Mouse (Mus musculus) heart, adult 11 months (tissue): ENCODE measurements around the gene Clk4.

ENCODE experiments used
- DNase-seq: peaks from one replicate; pipeline ENCODE4 v3.0.0; 2022

Gene Clk4

DNA sequence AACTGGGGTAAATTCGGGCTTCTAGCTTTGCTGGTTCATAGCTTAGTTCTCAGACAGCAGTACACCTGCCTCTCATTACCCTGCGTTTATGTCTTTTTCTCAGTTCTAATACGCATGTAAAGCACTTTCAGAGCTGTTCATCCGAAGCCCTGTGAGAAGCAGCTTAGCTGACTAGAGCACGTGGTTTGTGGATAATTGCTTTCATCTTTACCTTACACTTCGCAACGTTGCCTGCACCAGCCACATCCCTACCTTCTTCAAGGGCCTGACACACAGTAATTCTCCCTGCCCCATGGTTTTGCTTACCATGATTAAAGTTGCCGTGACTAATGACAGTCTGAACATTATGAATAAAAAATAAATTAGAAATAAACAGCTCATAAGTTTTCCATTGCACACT, 50.3 kb downstream of the Clk4 start:
- DNase-seq: no peak

DNA sequence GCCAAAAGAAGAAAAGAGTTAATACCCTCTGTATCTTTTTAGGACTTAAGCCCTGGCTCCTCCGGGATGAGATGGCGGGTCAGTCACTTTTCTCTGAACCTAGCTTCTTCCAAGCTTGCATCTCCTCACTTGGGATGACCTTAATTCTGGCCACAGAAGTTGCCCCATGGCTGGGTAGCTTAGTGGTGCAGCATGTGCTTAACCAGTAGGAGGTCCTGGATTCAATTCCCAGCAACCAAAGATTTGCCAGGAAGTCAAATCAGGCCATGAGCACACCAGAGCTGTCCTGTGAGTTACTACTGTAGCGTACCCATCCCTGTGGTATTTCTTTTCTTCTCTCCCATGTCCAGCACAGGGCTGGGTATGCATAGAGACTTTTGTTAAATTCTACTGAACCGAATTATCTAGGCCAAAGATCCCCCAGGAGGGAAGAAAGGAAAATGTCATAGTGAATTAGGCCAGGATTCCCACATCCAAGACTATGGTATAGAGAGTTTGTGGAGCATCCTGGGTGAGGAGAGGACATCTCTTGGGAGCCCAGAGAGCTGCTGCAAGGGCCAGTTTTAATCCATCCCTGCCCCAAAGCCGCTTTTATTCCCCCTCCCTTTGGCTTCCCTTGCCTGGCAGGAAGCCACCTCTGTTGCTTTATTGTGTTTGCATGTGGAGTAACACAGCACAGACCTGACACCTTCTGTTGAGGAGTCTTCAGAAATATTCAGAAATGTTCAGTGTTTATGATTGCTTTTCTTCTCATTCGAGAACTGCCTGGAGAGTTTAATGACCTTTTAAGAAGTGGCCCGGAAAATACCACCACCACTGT, 54.7 kb downstream of the Clk4 start:
- DNase-seq: peak; percentile 73

DNA sequence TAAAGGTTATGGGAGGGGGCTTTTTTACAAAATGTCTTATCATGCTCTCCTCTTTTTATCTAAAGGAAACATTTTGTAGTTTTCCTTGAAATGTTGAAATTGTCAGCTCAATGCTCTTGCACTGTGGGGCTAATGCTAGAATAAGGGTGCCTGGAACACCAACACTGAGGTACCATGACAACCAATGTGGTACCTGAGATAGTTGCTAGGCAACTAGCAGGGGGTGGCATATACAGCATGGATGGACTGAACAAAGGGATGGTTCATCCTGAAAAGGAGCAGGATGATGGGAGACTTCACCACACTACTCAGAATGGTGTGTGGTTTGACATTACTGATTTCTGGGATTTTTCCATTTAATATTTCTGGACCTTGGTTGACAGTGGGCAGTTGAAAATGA, 59.1 kb downstream of the Clk4 start:
- no peak for DNase-seq

DNA sequence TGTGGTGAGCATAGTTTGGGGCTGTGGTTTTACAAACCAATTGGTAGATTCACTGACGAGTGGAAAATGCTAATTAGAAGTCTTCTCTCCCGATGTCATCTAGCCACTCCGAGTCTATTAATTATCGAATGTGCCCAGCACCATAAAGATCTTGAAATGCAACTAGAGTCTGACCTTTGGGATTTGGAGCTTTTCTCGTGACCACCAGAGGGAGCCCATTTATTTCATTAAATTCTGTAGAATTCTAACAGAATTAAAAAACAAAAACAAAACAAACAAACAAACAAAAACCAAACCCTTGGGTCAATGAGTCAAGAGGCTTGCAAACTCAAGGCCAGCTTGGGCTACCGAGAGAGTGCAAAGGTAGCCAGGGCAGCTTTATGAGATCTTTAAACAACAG, 65.4 kb downstream of the Clk4 start:
- no peak for DNase-seq

DNA sequence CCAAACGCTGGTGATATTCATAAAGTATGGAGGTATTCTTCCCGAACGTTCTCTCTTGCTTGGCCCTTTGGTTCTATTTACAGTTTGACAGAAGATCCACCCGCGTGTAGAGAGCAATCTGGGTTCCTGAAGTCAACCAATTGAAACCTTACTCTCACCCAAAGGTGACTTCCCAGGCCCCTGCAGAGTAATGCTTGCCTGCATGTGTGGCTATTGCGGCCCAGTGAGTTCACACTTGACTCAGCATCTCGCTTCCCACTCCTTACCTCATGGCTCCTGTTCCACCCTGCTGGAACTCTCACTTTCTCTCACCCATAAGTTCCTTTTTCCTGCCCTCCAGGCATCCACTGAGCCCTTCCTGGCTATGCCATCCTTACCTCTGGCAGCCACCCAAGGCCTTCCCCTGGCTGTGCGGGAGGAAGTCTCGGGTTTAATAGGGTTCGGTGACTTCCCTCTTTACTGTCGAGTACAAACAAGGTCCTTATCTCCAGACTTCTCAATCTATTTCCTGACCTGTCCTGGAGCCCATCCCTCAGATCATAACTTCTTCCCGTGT, 66.9 kb downstream of the Clk4 start:
- DNase-seq: peak; percentile 84

- peak; percentile 80 for DNase-seq
These were observed 68.5 kb downstream of the Clk4 start for GRCm38 (mm10) chr11:51329837-51330714.
